17 mouse cellular contexts compared by ENCODE assay signal in genomic region chr12:81698011-81698410, GRCm38 (mm10).
DNase-seq lines count a peak whose midpoint lies in the region; ATAC-seq and TF ChIP-seq lines count a peak whose summit lies in the region.
"Had no signal": no experiment of that assay in that cellular context is flagged by ENCODE, and none has a peak within 500 bp of the region (broad histone marks: within the 10 kb centered on the region; RNA-seq: fewer than 3 reads in every experiment).

No protein-coding gene starts in this region.

- peak; percentile 10 for DNase-seq in cerebellum, adult 11-12 months
- DNase-seq in cerebellum, postnatal 4 days (ENCODE audit: low spot score in 2 of 2) = no peak
- DNase-seq in embryonic facial prominence, embryonic 10.5 days (ENCODE audit: low spot score) = peak; percentile 35
- DNase-seq in lung, embryonic 14.5 days = peak; percentile 77
- DNase-seq in adrenal gland, adult (ENCODE audit: inconsistent age in 2 of 2, low spot score in 1 of 2) = no peak
- DNase-seq in ovary, postnatal 14 days (ENCODE audit: low spot score) = no peak
- no peak for DNase-seq in layer of hippocampus, adult 9-10 months (ENCODE audit: low spot score)
- DNase-seq: cerebellum, postnatal 14 days; gastrocnemius, postnatal 10 days; kidney, adult 11 months; kidney, postnatal 25 days had no signal

- WGBS in embryonic facial prominence, embryonic 10.5 days = 50% methylated on average over 4 of the region's 4 CpGs
- WGBS in lung, embryonic 14.5 days = 41% methylated on average over 4 of the region's 4 CpGs

- peaks cover 9% of the 10 kb centered on the region for H3K4me1 ChIP-seq in embryonic facial prominence, embryonic 10.5 days
- H3K4me1 ChIP-seq in lung, embryonic 14.5 days (ENCODE audit: insufficient read depth) = no peaks in the 10 kb centered on the region
- H3K4me1 ChIP-seq: heart, embryonic 10.5 days; liver, embryonic 15.5 days had no signal

- no peaks in the 10 kb centered on the region for H3K9me3 ChIP-seq in embryonic facial prominence, embryonic 10.5 days
- no peaks in the 10 kb centered on the region for H3K9me3 ChIP-seq in lung, embryonic 14.5 days (ENCODE audit: low read depth, low read length)
- H3K9me3 ChIP-seq: heart, embryonic 10.5 days; liver, embryonic 15.5 days; midbrain, embryonic 15.5 days had no signal

- peak; percentile 93 for ATAC-seq in lung, embryonic 14.5 days (ENCODE audit: insufficient read depth)
- ATAC-seq in megakaryocyte progenitor cell, adult 5-6 weeks (replicated peaks; ENCODE audit: poor library complexity) = 0 out of 2 replicates have a peak, but pooled peaks have one; percentile 29
- ATAC-seq: forebrain, embryonic 16.5 days; midbrain, embryonic 15.5 days; Patski had no signal

- no peak overlapping the region for H3K9ac ChIP-seq in lung, embryonic 14.5 days
- H3K9ac ChIP-seq: liver, embryonic 15.5 days; midbrain, embryonic 15.5 days had no signal

- TF ChIP-seq CTCF in lung, embryonic 14.5 days (IDR thresholded peaks at IDR 0.05; ENCODE audit: low read depth) = no peak

- no peak overlapping the region for H3K4me2 ChIP-seq in lung, embryonic 14.5 days
- H3K4me2 ChIP-seq: liver, embryonic 15.5 days; midbrain, embryonic 15.5 days had no signal

- no peak overlapping the region for H3K4me3 ChIP-seq in embryonic facial prominence, embryonic 10.5 days
- no peak overlapping the region for H3K4me3 ChIP-seq in lung, embryonic 14.5 days (ENCODE audit: low read depth, low read length)
- H3K4me3 ChIP-seq: heart, embryonic 10.5 days; liver, embryonic 15.5 days; midbrain, embryonic 15.5 days had no signal

- H3K27ac ChIP-seq in embryonic facial prominence, embryonic 10.5 days (replicated peaks) = no peak overlapping the region
- peak overlapping the region; percentile 75 for H3K27ac ChIP-seq in lung, embryonic 14.5 days (ENCODE audit: low read depth)
- H3K27ac ChIP-seq: heart, embryonic 10.5 days; liver, embryonic 15.5 days; midbrain, embryonic 15.5 days had no signal

- no peaks in the 10 kb centered on the region for H3K27me3 ChIP-seq in embryonic facial prominence, embryonic 10.5 days (replicated peaks; ENCODE audit: low read depth, poor library complexity, severe bottlenecking)
- H3K27me3 ChIP-seq in lung, embryonic 14.5 days (ENCODE audit: insufficient read depth, low read length) = no peaks in the 10 kb centered on the region
- H3K27me3 ChIP-seq: liver, embryonic 15.5 days; midbrain, embryonic 15.5 days; Patski had no signal

- H3K36me3 ChIP-seq in embryonic facial prominence, embryonic 10.5 days (replicated peaks) = no peaks in the 10 kb centered on the region
- H3K36me3 ChIP-seq in lung, embryonic 14.5 days (ENCODE audit: insufficient read depth) = no peaks in the 10 kb centered on the region
- H3K36me3 ChIP-seq: heart, embryonic 10.5 days; liver, embryonic 15.5 days; midbrain, embryonic 15.5 days had no signal

Comparison
In these comparisons a context has a peak if more than half of its experiments do, and no peak if none do; other contexts are left out.
1. DNase-seq: peak in cerebellum, adult 11-12 months (single experiment), embryonic facial prominence, embryonic 10.5 days (single experiment) and lung, embryonic 14.5 days (single experiment); none in cerebellum, postnatal 4 days (0 of 2), adrenal gland, adult (0 of 2), ovary, postnatal 14 days (single experiment) and layer of hippocampus, adult 9-10 months (single experiment).